Mouse (Mus musculus) erythroblast, embryonic 14.5 days (primary cell): ENCODE data around the gene Trp53i11. TPM values are rescaled to one million over a fixed set of nuclear protein-coding genes. Genes with fewer than 3 reads are reported as not detected.

Experiments used
- H3K27me3 ChIP-seq: 2 replicates; pipeline ENCODE4 v1.6.1; 2012; ENCODE audit warnings: inconsistent platforms; ENCODE audit not compliant: control insufficient read depth
- H3K36me3 ChIP-seq: 2 replicates; pipeline ENCODE4 v1.6.1; 2012; ENCODE audit warnings: mild to moderate bottlenecking, inconsistent platforms; ENCODE audit not compliant: control insufficient read depth
- H3K4me1 ChIP-seq: 2 replicates; pipeline ENCODE4 v1.6.1; 2012; ENCODE audit warnings: inconsistent platforms; ENCODE audit not compliant: control insufficient read depth
- H3K4me3 ChIP-seq: replicated peaks from 2 replicates; pipeline ENCODE3; 2012; ENCODE audit warnings: moderate library complexity, mild to moderate bottlenecking, inconsistent platforms
- H3K9me3 ChIP-seq: 2 replicates; pipeline ENCODE4 v1.6.1; 2012; ENCODE audit warnings: low read length, inconsistent platforms, mixed read lengths; ENCODE audit not compliant: control insufficient read depth
- GATA1 ChIP-seq: IDR thresholded peaks from 2 replicates; pipeline ENCODE4 v1.6.1; 2012; ENCODE audit warnings: low read length, inconsistent platforms, mixed read lengths
- TAL1 ChIP-seq: IDR thresholded peaks from 3 replicates; pipeline ENCODE4 v1.6.1; 2012; ENCODE audit warnings: low read length, inconsistent platforms, mixed read lengths
- polyA plus RNA-seq: library from polyadenylated mRNA; stranded (reverse); fragments of >175 nt; gene quantifications from 2 replicates; pipeline ENCODE4 v1.2.3, GENCODE M21; 2012

The Trp53i11 gene
- polyA plus RNA-seq, 1 experiment: 0.04 TPM

DNA sequence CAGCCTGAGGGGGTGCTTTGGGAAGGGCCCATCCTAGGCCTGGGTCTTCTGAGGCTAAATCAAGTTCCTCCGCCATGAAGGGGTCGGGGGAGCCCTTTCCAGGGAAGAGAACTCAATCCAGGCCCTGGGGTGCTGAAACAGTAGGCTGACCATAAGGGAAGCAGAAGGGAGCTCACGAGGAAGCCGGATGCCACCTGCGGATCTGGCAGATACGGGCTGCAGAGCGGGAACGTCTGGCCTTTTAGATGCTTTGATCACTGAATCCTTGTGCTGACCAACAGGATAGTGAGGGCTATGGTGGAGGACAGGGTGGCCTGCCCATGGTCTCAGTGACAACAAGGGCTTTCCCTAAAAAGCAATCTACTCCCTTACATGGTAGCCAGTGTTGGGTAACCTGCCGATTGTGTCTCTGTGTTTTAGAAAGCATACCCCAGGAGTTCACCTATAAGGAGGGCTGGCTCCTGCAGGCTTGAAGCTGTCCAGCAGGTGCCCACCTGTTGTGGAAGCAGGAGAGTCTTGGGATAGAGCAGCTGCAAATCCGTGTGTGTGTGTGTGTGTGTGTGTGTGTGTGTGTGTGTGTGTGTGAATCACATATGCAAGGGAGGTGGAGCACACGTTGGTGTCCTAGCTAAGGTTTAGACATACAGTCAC lies 56.2 kb downstream of the Trp53i11 start:
- Histone ChIP-seq H3K9me3 (no peaks in the 10 kb centered on the region), H3K36me3 (no peaks in the 10 kb centered on the region), H3K4me1 (no peaks in the 10 kb centered on the region), H3K27me3 (no peaks in the 10 kb centered on the region), H3K4me3 (no peak overlapping the region)
- TF ChIP-seq GATA1 (no peak), TAL1 (no peak)

DNA sequence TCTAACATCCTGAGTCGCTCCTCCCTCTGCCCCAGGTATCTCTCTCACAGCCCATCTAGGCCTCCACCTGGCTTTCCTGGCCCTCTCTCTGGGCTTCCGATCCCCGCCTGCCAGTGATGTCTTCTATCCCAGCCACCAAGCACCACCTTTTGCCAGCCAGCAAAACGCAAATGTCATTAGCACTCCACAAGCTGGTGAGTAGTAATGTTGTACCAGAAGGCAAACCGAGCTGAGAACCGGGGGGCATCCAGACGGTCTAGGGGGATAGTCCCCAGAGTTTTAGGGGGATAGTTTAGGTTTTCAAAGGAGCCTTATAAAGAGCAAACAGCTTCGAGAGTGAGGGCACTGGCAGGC lies 56.7 kb downstream of the Trp53i11 start:
- H3K36me3 ChIP-seq: no peaks in the 10 kb centered on the region
- no peak overlapping the region for H3K4me3 ChIP-seq
- no peaks in the 10 kb centered on the region for H3K4me1 ChIP-seq
- no peaks in the 10 kb centered on the region for H3K9me3 ChIP-seq
- TF ChIP-seq GATA1 (no peak), TAL1 (no peak)
- H3K27me3 ChIP-seq: no peaks in the 10 kb centered on the region

DNA sequence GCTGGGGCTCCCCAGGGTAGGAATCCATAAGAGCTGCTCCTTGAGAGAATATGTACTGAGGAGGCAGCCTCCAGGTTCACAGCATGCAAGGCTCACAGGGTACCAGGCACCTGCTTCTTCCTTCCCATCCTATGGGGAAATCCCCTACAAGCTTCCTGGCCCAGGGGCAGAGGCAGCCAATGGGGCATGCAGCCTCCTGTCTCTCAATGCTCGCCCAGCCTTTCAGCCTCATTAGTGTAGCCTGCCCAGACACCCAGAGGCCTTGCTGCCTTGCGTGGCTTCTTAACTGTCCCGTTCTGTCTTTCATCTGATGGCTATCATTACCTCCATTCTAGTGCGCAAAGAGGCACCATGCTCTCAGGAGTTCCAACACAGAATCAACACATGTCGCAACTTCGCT lies 61.7 kb downstream of the Trp53i11 start:
- no peak for TF ChIP-seq TAL1
- no peak for TF ChIP-seq GATA1
- no peaks in the 10 kb centered on the region for H3K27me3 ChIP-seq

DNA sequence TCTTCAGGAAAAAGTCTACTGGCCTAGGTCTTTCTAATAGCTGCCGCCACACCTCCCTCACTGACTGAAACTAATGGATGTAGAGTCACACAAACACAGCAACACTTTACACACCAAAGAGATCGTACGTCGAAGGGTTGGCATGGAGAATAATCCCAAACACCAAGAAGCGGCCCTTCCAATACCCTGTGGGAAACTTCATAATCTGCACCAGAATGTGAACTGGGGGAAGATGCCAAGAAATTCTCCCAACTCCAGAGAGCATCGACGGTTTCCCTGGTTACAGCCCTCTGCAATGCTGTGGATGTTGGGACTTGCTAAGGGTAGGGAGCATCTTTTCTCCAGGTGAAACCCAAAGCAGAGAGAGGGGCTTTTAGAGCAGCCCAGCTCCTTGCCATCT lies 63.3 kb downstream of the Trp53i11 start:
- no peaks in the 10 kb centered on the region for H3K36me3 ChIP-seq
- H3K4me1 ChIP-seq: no peaks in the 10 kb centered on the region
- H3K4me3 ChIP-seq: no peak overlapping the region
- no peaks in the 10 kb centered on the region for H3K9me3 ChIP-seq
- TF ChIP-seq TAL1 (no peak), GATA1 (no peak)
- no peaks in the 10 kb centered on the region for H3K27me3 ChIP-seq

More for the DNA sequence above, 61.7 kb downstream of the Trp53i11 start:
- Histone ChIP-seq H3K36me3 (no peaks in the 10 kb centered on the region), H3K4me3 (no peak overlapping the region), H3K9me3 (no peaks in the 10 kb centered on the region), H3K4me1 (no peaks in the 10 kb centered on the region)

Other genes starting within 250 kb of the Trp53i11 start
- gene Prdm11, start 141.4 kb upstream of the Trp53i11 start, polyA plus RNA-seq: 0.57 and 0.58 TPM in 2 replicates
- 0.18 and 0.50 TPM in 2 replicates for gene Tspan18, start 147.0 kb downstream of the Trp53i11 start, polyA plus RNA-seq